Mouse (Mus musculus) liver (tissue): ENCODE data around the gene Usp29.
"Not testable (repeated sequence)": the region's sequence is repeated elsewhere in the genome, so short reads cannot be mapped to it uniquely, and the experiment has no call there.

ENCODE experiments used
- DNase-seq: peaks from one replicate; pipeline ENCODE4 v3.0.0-alpha.2; 2020; ENCODE audit warnings: mixed read lengths

The Usp29 gene

DNA sequence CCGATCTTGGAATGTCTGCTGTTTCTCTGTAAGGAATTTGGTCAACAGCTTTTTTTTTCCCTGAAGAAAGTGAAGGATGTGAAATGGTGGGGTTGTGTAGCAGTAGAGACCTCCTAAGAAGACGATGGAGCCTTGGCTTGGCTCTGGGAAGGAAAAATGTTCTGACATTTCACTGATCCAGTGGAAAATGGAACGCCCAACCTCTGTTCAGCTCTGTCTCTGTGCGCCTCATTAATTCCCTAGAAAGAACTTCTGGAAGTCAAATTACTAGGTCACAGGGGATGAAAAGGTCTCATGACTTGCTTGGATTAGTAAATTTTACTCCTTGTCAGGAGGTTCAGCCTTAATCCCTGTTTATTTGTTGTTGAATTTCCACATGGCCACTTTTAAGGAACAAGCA lies 92.3 kb downstream of the Usp29 start:
- DNase-seq, result no peak

DNA sequence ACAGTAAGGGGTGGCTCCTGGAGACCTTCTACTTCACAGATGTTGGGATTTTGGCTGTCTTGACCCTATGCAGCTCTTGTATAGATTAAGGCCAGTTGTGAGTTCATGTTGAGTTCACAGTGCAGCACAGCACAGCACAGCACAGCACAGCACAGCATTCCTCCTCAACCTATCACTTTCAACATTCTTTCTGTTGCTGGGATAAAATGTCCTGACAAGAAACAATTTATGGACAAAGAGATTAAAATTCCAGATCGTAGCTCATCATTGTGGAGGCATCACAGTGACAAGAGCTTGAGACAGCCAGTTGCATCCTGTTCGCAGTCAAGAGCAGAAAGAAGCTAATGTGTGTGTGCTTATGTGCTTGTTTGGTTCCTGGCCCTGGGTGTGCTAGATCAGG lies 93.3 kb downstream of the Usp29 start:
- no peak for DNase-seq

DNA sequence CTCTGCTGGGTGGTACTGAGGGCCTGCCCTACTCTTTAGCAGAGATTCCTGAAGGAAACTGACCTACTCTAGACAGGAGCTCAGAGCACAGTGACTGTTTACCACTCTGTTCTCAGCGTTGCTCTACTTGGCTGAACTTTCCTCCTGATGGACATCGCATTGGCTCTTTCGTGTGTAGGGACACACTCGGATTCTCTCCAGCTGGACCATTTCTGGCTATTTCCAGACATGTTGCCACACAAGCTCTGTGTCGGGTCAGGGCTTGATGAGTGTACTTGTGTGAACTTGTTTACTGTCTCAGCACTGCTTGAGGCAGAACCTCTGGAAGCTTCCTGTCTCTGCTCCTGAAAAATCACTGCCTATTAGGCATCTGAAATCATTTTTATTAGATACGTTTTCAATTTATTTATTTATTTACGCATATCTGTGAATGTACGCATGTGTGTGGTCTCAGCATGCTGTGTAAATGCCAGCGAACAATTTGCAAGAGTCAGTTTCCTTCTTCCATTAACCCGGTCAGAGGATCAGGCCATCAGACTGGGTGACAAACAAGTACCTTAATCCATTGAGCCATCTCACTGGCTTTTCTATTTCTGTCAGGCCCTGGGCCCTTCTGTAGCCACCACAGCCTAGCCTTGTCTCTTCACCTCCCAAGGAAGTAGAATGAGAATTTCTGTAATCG lies 95.7 kb downstream of the Usp29 start:
- DNase-seq, result no peak

DNA sequence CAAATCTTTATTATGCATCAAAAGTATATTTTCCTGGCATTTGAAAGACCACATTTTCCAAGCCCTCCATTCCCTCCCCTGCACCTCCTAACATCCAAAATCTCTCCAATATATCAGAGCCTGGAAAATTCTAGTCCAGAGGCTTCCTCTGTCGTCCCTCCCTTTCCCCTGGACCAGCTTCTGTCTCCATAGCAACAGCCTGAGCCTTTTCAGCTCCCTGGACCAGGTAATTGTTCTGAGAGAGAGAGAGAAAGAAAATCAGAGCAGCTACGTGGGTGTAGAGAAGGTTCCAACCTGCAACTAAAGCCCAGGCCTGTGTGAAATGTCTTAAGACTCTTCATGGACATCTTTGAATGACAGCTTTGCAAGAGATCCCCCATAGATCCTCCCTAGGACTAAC lies 98.8 kb downstream of the Usp29 start:
- no peak for DNase-seq

DNA sequence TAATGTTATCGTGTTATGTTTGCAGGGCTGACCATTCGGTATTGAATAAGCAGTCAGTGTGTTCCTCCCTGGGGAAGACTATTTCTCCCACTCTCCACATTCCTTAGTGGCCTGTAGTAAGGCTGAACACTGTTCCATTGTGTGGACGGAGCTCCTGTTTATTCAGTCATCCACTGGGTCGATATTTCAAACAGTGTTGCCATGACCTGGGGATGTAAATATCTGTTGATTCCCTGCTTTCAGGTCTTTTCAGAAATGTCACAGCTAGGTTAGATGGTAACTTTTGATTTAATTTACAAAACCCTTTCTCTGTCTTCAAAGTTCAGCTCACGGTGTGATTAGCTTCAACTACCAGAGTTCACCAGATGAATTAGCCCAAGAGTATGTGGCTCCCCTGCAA lies 104.6 kb downstream of the Usp29 start:
- no peak for DNase-seq

DNA sequence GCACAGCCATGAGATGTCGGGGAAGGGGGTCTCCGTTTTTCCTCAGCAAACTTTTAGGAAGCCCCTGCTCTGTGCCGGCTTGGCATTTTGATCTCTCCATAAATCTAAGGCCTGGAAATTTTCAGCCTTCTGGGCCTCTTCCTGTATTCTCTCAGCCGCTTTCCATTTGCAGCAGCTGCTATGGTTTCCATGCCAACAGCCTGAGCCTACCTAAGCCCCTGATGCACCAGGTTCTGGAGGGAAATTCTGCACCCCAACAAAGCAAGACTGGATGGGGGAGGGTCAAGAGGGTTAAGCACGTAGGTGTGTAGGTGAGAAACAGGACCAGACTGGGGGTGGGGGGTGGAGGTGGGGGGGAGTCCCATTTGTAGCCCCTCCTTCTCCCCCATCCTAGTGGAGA lies 105.0 kb downstream of the Usp29 start:
- DNase-seq, result no peak

DNA sequence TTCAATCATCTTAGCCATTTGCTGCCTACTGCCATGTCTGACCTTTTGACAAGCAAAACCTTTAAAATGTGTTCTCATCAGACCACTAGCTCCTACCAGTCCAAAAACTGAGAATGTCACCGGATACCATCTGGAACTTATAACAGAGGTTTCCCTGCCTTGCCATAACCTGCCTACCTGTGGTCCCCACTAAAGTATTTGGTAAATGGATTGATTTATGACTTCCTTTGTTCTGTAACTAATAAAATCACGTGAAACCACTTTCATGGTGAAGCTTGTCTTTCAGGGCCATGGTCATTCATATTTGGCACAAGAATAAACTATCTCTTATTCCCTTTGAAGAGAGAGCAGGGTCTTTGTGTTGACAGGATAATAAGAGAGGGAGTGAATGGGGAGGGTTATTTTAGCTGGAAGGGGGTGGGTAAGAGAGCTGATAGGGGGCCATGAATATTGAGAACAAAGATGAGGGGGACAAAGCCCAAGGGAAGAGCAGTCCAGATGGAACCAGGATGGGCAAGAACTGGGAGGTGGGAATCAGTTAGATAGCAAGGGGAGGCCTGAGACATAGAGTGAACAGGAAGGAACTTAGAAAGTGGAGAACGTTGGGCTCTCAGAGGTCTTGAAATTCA lies 107.0 kb downstream of the Usp29 start:
- no peak for DNase-seq

DNA sequence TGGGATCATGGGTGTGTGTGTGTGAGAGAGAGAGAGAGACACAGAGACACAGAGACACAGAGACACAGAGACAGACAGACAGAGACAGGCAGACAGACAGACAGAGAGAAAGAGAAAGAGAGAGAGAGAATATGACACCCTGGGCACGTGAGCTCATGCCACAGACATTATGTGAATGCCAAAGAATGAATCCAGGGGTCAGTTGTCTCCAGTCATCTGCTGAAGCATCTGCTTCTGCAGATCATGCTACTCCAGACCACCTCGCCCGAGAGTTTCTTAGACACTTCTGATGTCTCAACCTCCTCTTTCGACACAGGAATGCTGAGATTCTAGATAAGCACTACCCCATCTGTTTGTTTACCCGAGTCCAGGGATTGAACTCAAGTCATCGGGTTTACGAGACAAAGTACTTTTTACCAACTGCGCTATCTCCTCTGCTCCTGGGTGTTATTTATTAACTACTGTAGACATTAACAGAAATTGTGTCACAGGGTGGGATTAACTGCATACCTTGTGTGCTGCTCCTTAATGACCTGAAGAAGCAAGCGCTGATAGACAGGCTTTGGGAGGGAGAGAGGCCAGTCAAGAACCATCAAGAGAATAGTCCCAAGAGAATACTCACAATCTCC lies 107.7 kb downstream of the Usp29 start:
- no peak for DNase-seq

DNA sequence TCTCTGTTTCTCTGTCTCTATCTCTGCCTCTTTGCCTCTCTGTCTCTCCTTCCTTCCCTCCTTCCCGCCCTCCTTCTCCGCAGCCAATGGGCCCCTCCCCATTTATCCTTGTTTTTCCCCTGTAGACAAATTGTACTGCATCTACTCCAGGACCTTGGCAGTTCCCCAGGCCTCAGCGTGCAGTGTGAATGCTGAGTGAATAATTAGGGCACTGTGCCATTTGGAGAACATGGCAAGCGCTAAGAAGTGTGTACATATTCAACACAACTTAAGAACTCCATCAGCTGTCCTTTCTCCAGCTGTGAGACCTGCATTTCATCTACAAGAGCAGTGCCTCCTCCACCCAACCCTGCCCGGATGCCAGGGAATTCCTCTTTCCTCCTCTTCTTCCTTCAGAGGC lies 110.5 kb downstream of the Usp29 start:
- DNase-seq, result no peak

DNA sequence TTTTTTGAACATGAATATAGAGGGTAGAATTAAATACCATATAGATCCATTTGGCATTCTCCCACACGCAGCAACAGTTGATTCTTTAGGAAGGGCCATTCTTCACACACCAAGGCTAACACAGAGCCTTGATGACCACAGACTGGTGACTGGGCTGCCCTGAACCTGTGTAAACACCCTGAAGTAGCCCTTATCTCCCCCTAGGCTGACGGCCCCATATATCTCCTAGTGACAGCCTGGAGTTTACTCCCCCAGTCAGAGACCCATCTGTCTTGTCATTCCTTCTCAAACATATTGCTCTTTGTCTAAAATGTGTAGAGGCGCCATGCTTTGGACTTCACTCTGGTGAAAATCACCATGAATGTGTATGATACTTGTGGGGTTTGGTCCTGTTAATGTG lies 119.1 kb downstream of the Usp29 start:
- DNase-seq, result no peak

DNA sequence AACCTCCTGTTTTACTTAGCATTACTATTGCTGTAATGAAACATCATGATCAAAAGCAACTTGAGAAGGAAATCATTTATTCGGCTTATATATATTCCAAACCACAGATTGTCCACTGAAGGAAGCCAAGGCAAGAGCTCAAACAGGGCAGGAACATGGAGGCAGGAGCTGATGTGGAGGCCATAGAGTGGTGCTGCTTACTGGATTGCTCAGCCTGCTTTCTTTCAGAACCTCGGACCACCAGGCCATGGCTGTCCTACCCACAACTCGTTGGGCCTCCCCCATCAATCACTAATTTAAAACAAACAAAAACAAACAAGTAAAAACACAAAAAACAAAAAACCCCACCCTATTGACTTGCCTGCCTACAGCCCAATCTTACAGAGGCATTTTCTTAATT lies 119.9 kb downstream of the Usp29 start:
- no peak for DNase-seq

DNA sequence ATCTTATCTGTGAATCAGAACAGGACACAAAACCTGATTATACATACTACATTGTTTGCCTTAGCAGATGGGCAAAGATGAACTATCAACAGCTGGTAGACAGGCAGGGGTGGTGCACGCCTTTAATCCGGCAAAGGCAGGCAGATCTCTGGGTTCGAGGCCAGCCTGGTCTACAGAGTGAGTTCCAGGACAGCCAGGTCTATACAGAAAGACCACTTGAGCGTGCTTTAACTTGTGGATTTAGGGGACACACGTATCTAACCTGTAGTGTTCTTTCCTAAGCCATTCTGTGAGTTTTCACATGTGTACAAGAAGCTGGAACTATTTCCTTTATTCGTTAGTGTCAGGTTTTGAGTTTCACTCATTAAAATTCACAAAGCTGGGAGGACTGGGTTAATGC lies 120.9 kb downstream of the Usp29 start:
- no peak for DNase-seq

DNA sequence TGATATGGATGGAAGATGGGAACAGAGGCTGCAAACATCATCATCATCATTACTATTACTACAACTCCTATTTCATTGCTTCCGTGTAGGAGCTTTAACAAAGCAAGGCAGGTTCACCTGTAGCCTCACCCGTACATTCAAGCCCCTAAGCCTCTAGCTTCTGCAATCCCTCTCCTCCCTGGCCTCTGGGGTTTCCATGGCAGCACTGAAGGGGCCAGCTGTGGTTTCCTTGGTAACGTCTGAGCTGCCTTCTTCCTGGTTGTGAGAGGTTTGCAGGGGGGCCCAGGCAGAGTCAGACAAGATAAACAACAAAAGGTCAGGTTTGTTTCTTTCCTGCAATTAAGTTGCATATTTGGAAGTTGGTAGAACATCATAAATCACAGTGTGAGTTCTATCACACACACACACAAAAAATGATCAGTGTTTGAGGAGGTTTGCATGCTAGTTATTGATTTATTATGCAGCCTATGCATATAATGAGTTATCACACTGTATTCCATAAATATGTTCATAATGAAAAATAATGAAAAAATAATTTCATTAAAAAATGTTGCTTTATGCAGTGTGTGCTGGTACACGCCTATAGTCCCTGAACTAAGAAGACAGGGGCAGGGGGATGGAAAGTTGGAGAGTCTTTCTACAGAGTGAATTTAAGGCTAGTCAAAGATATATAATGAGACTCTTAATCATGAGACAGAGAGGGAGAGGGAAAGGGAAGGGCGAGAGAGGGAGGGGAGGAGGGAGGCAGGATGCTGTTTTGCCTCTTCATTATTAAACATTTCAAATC lies 121.5 kb downstream of the Usp29 start:
- peak; percentile 27 for DNase-seq

DNA sequence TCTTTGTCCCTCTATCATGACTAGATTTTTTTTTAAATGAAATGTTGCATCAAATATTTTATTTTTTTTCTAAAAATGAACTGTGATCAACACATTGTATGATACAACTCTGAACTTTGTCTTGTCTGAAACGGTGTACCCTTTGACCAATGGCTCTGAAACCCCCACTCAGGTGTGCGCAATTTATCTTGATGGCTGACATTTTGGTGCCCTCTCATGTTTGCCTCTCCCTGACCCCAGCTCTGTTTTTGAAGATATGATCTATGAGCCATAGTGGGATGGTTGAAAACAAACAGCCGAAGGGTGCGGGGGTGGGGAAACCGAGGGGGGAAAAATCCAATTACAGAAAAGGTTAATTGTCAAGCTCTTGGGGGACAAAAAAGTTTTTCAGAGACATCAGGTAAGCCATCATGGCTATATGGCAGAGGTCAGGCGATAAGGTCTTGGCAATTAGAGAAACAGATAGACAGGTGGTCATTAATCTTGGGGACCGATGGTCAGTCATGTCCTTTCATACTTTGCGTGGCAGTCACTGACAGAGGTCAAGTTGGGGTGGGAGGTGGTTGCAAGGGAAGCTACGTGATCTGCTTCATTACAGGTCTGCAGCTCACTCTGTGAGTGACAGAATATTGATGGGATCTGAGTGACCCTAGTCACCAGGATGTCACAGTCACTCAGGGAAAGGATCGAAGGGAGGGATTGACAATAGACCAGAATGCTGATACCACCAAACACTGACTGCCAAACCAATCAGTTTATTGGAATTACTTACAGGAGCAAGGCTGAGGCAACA lies 125.4 kb downstream of the Usp29 start:
- DNase-seq, result peak; percentile 33

DNA sequence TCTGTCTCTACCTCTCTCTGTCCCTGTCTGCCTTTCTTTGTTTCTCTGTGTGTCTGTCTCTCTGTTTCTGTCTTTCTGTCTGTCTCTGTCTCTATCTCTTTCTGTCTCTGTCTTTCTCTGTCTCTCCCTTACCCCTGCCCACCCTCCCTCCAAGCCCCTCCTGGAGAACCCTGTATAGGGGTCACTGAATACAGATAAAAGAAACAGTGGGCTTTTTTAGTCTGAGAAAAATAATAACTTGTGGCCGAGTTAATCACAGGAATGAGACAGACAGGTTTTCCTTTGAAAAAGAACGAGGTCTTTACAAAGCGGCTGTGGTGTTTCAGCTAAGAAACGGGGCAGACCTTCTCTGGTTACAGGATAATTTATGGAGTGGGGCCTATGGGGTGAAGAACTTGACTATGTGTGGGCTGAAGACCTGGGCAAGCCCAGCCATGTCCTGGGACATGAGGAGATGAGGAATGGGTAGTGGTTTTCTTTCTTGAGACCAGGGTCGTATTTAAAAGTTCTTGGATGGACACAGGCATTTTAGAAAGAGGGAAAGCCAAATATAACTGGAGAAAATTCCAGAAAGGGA lies 128.4 kb downstream of the Usp29 start:
- DNase-seq, result no peak

DNA sequence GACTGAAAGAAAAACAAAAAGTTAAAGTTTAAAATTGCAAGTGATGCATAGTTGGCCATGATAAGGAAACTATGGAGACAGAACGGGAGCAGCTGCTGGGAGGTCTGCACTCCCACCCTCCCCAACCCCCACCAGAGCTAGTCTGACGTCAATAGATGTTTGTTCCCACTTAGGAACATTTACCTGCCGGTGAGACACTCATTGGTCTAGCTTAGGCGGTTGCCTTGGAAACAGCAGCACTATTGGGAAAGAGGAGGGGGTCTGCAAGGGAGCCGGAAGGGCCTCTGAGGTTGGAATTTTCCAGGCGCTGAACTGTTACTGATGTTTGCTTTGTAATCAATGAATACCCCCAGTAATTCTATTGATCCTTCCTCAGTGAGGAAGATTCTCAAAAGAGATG lies 130.3 kb downstream of the Usp29 start:
- peak; percentile 50 for DNase-seq

DNA sequence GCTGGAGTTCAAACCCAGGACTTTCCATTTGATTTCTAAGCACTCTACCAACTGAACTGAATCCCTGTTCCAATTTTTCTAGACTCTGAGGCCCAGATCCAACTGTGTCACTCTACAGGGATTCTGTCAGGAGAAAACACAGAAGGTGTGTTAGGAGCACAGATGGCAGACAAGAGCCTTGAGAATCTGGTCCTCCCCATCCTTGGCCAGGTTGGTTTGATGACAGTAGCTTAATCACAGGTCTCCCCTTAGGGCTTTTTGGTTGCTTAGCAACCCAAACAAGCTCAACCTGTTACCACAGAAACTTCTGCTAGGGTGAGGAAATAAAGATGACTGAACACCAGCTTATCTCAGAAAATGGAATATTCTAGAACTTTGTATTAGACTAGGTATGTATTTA lies 136.0 kb downstream of the Usp29 start:
- DNase-seq, result no peak

DNA sequence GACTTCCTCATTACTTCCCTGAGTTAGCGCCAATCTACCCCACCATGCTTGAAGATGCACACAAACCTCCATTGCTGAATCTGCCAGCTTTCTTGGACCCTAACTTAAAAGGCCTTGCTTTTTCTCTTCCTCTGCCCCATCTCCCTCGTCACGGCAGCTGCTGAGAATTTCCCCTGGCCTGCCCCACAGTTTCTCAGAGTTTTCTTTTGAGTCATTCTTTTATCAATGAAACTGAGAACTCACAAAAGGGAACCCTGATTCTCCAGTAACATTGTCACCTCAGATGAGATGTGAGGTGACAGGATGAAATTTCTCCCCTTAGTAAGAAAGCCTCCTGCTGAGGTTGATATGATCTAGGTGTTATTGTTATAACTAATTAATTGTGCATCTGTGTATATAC lies 138.5 kb downstream of the Usp29 start:
- DNase-seq, result no peak

DNA sequence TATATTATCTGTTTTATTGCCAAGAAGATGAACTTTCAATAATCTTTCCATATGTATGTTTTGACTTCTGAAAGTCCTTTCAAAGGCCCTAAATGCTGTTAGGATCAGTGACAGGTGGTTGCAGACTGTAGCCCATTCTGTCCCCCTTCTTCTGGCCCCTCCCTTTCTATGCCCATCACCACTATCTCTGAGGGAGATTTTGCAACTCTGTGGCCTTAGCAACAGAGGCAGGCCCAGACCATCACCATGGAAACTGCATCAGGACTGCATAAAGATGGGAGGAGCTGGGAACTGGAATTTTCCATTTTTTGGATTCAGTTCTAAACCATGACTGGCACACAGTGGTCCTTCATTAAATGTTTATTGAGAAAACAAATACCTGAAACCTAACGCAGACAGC lies 139.2 kb downstream of the Usp29 start:
- no peak for DNase-seq

DNA sequence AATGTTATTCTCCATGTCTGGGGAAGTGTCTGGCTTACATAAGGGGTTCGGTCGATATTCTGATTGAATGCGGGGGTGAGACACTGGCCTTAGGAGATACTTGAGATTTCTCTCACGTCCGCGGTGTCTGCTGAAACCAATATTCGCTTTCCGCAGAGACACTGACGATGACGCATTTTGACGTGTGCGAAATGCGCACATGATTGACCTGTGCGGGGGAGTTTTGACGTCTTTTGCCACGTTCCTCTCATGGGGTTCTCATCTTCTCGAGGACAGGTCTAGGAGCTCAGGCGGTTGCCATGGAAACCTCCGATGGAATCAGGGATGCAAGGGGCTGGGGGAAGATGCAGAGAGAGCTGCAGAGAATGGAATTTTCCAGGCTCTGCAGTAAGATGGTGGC lies 144.1 kb downstream of the Usp29 start:
- DNase-seq, result no peak

DNA sequence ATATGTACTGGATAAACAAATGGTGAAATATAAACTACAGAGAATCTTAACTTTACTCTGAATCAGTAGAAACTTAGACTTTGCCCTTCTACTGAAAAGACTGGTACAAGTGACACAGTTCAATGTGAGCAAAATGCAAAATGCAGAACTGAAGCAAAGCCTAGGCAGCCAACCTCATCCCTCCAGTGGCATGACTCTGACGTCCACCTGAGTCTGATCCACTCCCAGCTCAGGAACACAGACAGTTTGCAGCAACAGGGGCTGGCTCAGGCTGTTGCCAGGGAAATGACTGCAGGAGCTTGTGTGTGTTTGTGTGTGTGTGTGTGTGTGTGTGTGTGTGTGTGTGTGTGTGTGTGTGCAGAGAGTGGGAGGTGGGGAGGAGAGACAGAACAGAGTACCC lies 147.8 kb downstream of the Usp29 start:
- no peak for DNase-seq

DNA sequence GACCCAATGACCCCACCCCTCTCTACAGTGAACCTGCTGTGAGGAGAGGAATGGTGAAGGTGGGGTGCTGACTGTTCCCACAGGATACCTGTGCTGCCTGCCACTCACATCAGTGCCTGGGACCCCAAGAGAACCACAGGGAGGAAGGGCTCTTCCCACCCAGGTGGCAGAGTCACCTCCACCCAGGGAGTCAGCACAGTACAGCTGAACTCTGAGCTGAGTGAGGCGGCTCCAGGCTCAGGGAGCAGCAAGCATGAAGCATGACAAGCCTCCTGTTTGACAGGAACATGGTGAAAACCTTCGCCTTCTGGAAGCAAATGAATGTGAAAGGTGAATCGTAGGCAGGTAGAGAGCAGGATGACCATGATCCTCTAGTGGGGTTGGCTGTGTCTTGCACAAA lies 148.5 kb downstream of the Usp29 start:
- not testable (repeated sequence) for DNase-seq
